Mouse (Mus musculus): ENCODE measurements around the gene Gm3696. TPM values are rescaled to one million over a fixed set of nuclear protein-coding genes. Genes with fewer than 3 reads are reported as not detected.
"Not testable (repeated sequence)": the region's sequence is repeated elsewhere in the genome, so short reads cannot be mapped to it uniquely, and the experiment has no call there.

The Gm3696 gene
- total RNA-seq (2015; ENCODE audit: low replicate concordance) (not detected in 2 replicates), total RNA-seq (2017; ENCODE audit: low replicate concordance) (not detected in 2 replicates)

DNA sequence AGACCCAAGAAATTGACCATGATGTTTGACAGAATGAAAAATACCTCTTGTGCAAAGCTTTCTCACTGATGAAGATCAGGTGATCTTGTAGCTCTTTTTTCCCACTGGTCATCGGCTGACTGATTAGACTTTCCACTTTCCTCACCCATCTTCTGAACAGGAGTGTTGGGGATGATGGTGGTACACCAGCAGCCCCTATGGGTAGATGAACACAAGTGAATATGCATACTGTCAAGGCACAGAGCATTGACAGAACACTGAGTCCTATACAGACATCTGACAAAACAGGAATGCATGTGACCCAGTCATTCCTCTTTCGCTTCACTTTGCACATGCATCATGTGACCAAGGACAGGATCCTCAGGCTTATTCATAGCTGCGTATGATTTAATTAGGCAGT lies at the start of gene Gm3696:
TSS of gene Gm3696 (minus strand) at position 101 of the 400 bp plus-strand sequence.
- ATAC-seq (replicated peaks; ENCODE audit: low FRiP score, poor library complexity, severe bottlenecking) = not testable (repeated sequence)

GRCm38 (mm10) chr14:7125312-7125711 lies 24.9 kb upstream of the Gm3696 start, which contains the start of gene Gm6676:
Gene Gm6676 (minus strand): TSS chr14:7125412.
- ATAC-seq (replicated peaks; ENCODE audit: low FRiP score, poor library complexity, severe bottlenecking) = not testable (repeated sequence)

DNA sequence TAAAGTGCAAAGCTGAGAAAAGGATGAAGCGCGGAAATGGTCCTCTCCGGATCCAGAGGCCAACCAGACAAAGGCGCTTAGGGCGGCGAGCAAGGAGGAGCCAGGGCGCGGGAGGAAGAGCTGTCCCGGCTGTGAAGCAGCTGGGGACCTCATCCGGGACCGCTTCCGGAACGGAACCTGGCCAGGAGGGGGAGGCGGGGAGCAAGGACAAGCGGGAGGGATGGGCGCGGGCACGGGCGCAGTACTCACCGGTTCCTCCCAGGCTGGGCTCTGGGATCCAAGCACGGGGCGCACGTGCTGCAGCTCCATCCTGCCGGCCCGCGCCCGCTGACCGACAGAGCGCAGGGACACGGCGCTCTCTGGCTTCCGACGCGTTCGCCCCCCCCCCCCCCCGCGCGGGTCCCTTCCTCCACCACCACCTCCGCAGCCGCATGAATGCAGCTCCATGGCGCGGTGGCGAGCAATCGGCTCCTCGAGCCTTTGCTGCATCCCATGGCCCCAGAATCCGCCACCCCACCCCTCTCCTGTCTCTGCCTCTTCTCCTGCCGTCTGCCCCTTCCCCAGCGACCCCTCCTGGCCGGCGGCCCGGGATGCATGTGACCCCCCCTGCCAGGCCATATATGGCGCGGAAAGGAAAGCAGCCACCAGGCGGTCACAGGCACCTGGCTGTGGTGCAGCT lies 4.8 kb upstream of the Gm3696 start:
- not testable (repeated sequence) for ATAC-seq (replicated peaks; ENCODE audit: low FRiP score, poor library complexity, severe bottlenecking)

DNA sequence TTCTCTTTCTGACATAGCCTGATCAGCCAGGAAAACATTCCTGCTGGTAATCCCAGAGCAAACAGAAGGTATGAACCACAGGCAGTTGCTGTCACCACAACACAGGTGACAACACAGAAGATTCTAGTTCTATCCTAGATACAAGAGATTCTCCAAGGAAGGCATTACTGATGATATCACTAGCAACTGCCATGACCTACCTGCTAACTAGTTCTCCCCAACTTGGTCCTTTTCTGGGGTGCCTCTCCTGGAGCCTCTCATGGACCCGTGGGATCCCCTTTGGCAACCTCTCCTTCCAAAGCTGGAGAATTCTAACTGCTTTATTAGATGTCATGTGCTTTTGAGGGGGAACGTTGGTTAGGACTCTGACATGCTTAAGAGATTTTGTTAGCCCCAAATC lies 55.6 kb downstream of the Gm3696 start, which contains the start of gene Gm3685:
TSS of gene Gm3685 (minus strand) at position 101 of the 400 bp plus-strand sequence.
- not testable (repeated sequence) for ATAC-seq (replicated peaks; ENCODE audit: low FRiP score, poor library complexity, severe bottlenecking)

Other genes starting within 250 kb of the Gm3696 start
- not detected in 2 replicates for gene Gm3667, start 210.7 kb downstream of the Gm3696 start, total RNA-seq (2015; ENCODE audit: low replicate concordance)
- gene Gm3667, start 210.7 kb downstream of the Gm3696 start, total RNA-seq (2017; ENCODE audit: low replicate concordance) = not detected in 2 replicates
- gene Gm6356, start 126.8 kb downstream of the Gm3696 start, total RNA-seq (2015; ENCODE audit: low replicate concordance) = not detected in 2 replicates
- not detected in 2 replicates for gene Gm6356, start 126.8 kb downstream of the Gm3696 start, total RNA-seq (2017; ENCODE audit: low replicate concordance)
- not detected in 2 replicates for gene Gm10406, start 73.2 kb downstream of the Gm3696 start, total RNA-seq (2015; ENCODE audit: low replicate concordance)
- not detected in 2 replicates for gene Gm10406, start 73.2 kb downstream of the Gm3696 start, total RNA-seq (2017; ENCODE audit: low replicate concordance)
- gene Gm3685, start 55.7 kb downstream of the Gm3696 start, total RNA-seq (2015; ENCODE audit: low replicate concordance) = not detected in 2 replicates
- not detected in 2 replicates for gene Gm3685, start 55.7 kb downstream of the Gm3696 start, total RNA-seq (2017; ENCODE audit: low replicate concordance)
- not detected in 2 replicates for gene Gm6676, start 24.8 kb upstream of the Gm3696 start, total RNA-seq (2015; ENCODE audit: low replicate concordance)
- gene Gm6676, start 24.8 kb upstream of the Gm3696 start, total RNA-seq (2017; ENCODE audit: low replicate concordance) = not detected in 2 replicates
- not detected in 2 replicates for gene Gm3512, start 73.9 kb upstream of the Gm3696 start, total RNA-seq (2015; ENCODE audit: low replicate concordance)
- gene Gm3512, start 73.9 kb upstream of the Gm3696 start, total RNA-seq (2017; ENCODE audit: low replicate concordance) = 1.2 TPM in 1 of 2 replicates, not detected in the other
- not detected in 2 replicates for gene Gm16434, start 93.9 kb upstream of the Gm3696 start, total RNA-seq (2015; ENCODE audit: low replicate concordance)
- gene Gm16434, start 93.9 kb upstream of the Gm3696 start, total RNA-seq (2017; ENCODE audit: low replicate concordance) = not detected in 2 replicates
- gene Gm3727, start 164.1 kb upstream of the Gm3696 start, total RNA-seq (2015; ENCODE audit: low replicate concordance) = not detected in 2 replicates
- gene Gm3727, start 164.1 kb upstream of the Gm3696 start, total RNA-seq (2017; ENCODE audit: low replicate concordance) = not detected in 2 replicates
- 3.6 TPM in 1 of 2 replicates, not detected in the other for gene Gm3739, start 214.4 kb upstream of the Gm3696 start, total RNA-seq (2015; ENCODE audit: low replicate concordance)
- gene Gm3739, start 214.4 kb upstream of the Gm3696 start, total RNA-seq (2017; ENCODE audit: low replicate concordance) = not detected in 2 replicates
- gene Gm5797, start 231.8 kb upstream of the Gm3696 start, total RNA-seq (2015; ENCODE audit: low replicate concordance) = not detected in 2 replicates
- gene Gm5797, start 231.8 kb upstream of the Gm3696 start, total RNA-seq (2017; ENCODE audit: low replicate concordance) = not detected in 2 replicates

Measured in erythroid progenitor cell, adult 5-6 weeks (primary cell).